Mouse (Mus musculus) c-Kit-negative CD71-positive TER-119-positive erythroid progenitor cells, embryonic 14.5 days (primary cell): ENCODE results near the gene Rassf7.
"Not testable (repeated sequence)": the region's sequence is repeated elsewhere in the genome, so short reads cannot be mapped to it uniquely, and the experiment has no call there.

Source experiments
- DNase-seq: peaks from one replicate; pipeline ENCODE4 v3.0.0-alpha.2; 2013; ENCODE audit warnings: low read depth, low spot score

Rassf7 gene

GRCm38 (mm10) chr7:141222126-141222467, 6.4 kb downstream of the Rassf7 start:
- DNase-seq = no peak

GRCm38 (mm10) chr7:141222696-141223215, 7.1 kb downstream of the Rassf7 start:
- no peak for DNase-seq

GRCm38 (mm10) chr7:141226535-141226934, 10.9 kb downstream of the Rassf7 start:
- no peak for DNase-seq

GRCm38 (mm10) chr7:141227796-141228195, 12.1 kb downstream of the Rassf7 start:
- no peak for DNase-seq

GRCm38 (mm10) chr7:141228279-141229067, 12.8 kb downstream of the Rassf7 start, which contains the start of gene Phrf1:
TSS of gene Phrf1 (plus strand) at chr7:141228784.
- DNase-seq = peak; percentile 90

GRCm38 (mm10) chr7:141229702-141230101, 14.0 kb downstream of the Rassf7 start:
- DNase-seq = no peak

GRCm38 (mm10) chr7:141230570-141230969, 14.9 kb downstream of the Rassf7 start:
- DNase-seq = no peak

GRCm38 (mm10) chr7:141231111-141231510, 15.5 kb downstream of the Rassf7 start:
- DNase-seq = no peak

- no peak for DNase-seq
Observed at GRCm38 (mm10) chr7:141231551-141231950, 15.9 kb downstream of the Rassf7 start.

- DNase-seq = not testable (repeated sequence)
Observed at GRCm38 (mm10) chr7:141250486-141250885, 34.8 kb downstream of the Rassf7 start.

GRCm38 (mm10) chr7:141256159-141256558, 40.5 kb downstream of the Rassf7 start:
- no peak for DNase-seq

GRCm38 (mm10) chr7:141261480-141261879, 45.8 kb downstream of the Rassf7 start:
- no peak for DNase-seq

- DNase-seq = no peak
Observed at GRCm38 (mm10) chr7:141263640-141264039, 48.0 kb downstream of the Rassf7 start.

- no peak for DNase-seq
Observed at GRCm38 (mm10) chr7:141264041-141264700, 48.5 kb downstream of the Rassf7 start.

- DNase-seq = no peak
Observed at GRCm38 (mm10) chr7:141264761-141265410, 49.2 kb downstream of the Rassf7 start.

GRCm38 (mm10) chr7:141265411-141265738, 49.7 kb downstream of the Rassf7 start:
- DNase-seq = no peak

- peak; percentile 71 for DNase-seq
Observed at GRCm38 (mm10) chr7:141265739-141266561, 50.3 kb downstream of the Rassf7 start, which contains the start of gene Irf7. TSS of gene Irf7 (minus strand) at chr7:141266481.
